Mouse (Mus musculus) central nervous system, embryonic 14 days (tissue): ENCODE results near the gene Ufl1. TPM values are rescaled to one million over a fixed set of nuclear protein-coding genes. Genes with fewer than 3 reads are reported as not detected.

ENCODE experiments used
- polyA plus RNA-seq: library from polyadenylated mRNA; depleted of rRNA; stranded (reverse); fragments of >200 nt; gene quantifications from 2 replicates; pipeline ENCODE4 v1.2.3, GENCODE M21; 2012; rRNA removed

The Ufl1 gene
- polyA plus RNA-seq, result 10.8 and 13.5 TPM in 2 replicates

DNA sequence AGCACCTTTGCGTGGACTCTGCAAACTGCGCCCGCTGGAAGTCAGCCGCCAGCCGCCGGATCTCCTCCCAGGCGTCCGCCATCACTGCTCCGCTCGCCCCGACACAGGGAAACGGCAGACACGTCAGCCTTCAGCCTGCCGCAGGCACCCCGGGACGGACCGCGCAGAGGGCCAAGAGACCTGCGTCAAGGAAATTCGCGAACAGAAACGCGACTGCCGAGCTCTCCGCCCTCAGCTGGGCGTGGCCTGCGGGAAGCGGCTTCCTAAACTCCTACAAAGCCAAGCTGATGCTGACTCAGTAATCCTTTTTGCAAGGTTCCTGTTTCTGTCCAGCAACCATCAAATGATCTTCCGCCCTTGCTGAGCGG, at the start of gene Ufl1:
TSS of gene Ufl1 (minus strand) at position 151 of the 368 bp plus-strand sequence.

GRCm38 (mm10) chr4:25242776-25243175, 38.8 kb downstream of the Ufl1 start, which contains the start of gene Fhl5:
Gene Fhl5 (minus strand): TSS chr4:25242876.

Other genes with a start within 250 kb of the Ufl1 start
- gene Fhl5, start 38.9 kb downstream of the Ufl1 start, polyA plus RNA-seq, result 0.06 TPM in 1 of 2 replicates, not detected in the other